Mouse (Mus musculus) stomach, embryonic 14.5 days (tissue): Measurements from ENCODE around the gene Rgs13. TPM values are rescaled to one million over a fixed set of nuclear protein-coding genes. Genes with fewer than 3 reads are reported as not detected.
"Not testable (repeated sequence)": the region's sequence is repeated elsewhere in the genome, so short reads cannot be mapped to it uniquely, and the experiment has no call there.

Experiments
- ATAC-seq: fragments of 200-750 bp; cut with Nextera tagmentation; 2 replicates; pipeline ENCODE4 v1.8.0; 2017; ENCODE audit warnings: low read depth, moderate TSS enrichment; ENCODE audit not compliant: insufficient number of reproducible peaks, insufficient read depth, low FRiP score
- H3K27ac ChIP-seq: fragments of 300-500 bp; sonication (generic); 2 replicates; pipeline ENCODE4 v1.5.1; 2014; ENCODE audit warnings: mild to moderate bottlenecking, low read length, moderate library complexity, mixed read lengths
- H3K27me3 ChIP-seq: fragments of 300-500 bp; sonication (generic); 2 replicates; pipeline ENCODE4 v1.6.1; 2014; ENCODE audit warnings: low read length, control low read depth, mixed read lengths; ENCODE audit not compliant: control insufficient read depth, insufficient read depth
- H3K36me3 ChIP-seq: fragments of 300-500 bp; sonication (generic); 2 replicates; pipeline ENCODE4 v1.6.1; 2014; ENCODE audit warnings: mild to moderate bottlenecking, control low read depth, low read length, moderate library complexity, mixed read lengths; ENCODE audit not compliant: control insufficient read depth, insufficient read depth
- H3K4me1 ChIP-seq: fragments of 300-500 bp; sonication (generic); 2 replicates; pipeline ENCODE4 v1.6.1; 2014; ENCODE audit warnings: low read length, control low read depth, mixed read lengths; ENCODE audit not compliant: control insufficient read depth, insufficient read depth
- H3K4me2 ChIP-seq: fragments of 300-500 bp; sonication (generic); replicated peaks from 2 replicates; pipeline ENCODE4 v1.6.1; 2014; ENCODE audit warnings: low read depth, low read length, control low read depth
- H3K4me3 ChIP-seq: fragments of 300-500 bp; sonication (generic); 2 replicates; pipeline ENCODE4 v1.5.1; 2014; ENCODE audit warnings: low read depth, low read length, control low read depth
- H3K9ac ChIP-seq: fragments of 300-500 bp; sonication (generic); replicated peaks from 2 replicates; pipeline ENCODE4 v1.6.1; 2014; ENCODE audit warnings: low read depth, mild to moderate bottlenecking, control low read depth, low read length, moderate library complexity, mixed read lengths
- H3K9me3 ChIP-seq: fragments of 300-500 bp; sonication (generic); 2 replicates; pipeline ENCODE4 v1.6.1; 2016; ENCODE audit warnings: low read depth, low read length, control low read depth; ENCODE audit not compliant: control insufficient read depth
- WGBS: fragments of 180-500 bp; shearing (Covaris S2); extraction: QIAGEN DNeasy Blood & Tissue Kit; methylation state at CpG from one replicate; pipeline ENCODE4 v1.1.7; 2014; 5-methylcytosine and 5-hydroxymethylcytosine counted together
- polyA plus RNA-seq: library from polyadenylated mRNA; unstranded; fragments of >200 nt; fragmentation: Nextera tagmentation; extraction: Ambion mirVana; gene quantifications from 2 replicates; pipeline ENCODE4 v1.2.1, GENCODE M21; 2014

Gene Rgs13
- polyA plus RNA-seq, 1 experiment from 2014 or later: 0.22 TPM

- no peak overlapping the region for H3K4me3 ChIP-seq
- ATAC-seq: no peak
- 82% methylated on average over 4 of the region's 4 CpGs for WGBS
Measured at GRCm38 (mm10) chr1:144168921-144169320, 8.3 kb downstream of the Rgs13 start.

GRCm38 (mm10) chr1:144167761-144168160 is 9.4 kb downstream of the Rgs13 start:
- ATAC-seq: no peak
- Histone ChIP-seq H3K36me3 (no peaks in the 10 kb centered on the region), H3K27me3 (no peaks in the 10 kb centered on the region), H3K4me1 (no peaks in the 10 kb centered on the region), H3K27ac (no peak overlapping the region), H3K9me3 (no peaks in the 10 kb centered on the region), H3K4me2 (no peak overlapping the region), H3K4me3 (no peak overlapping the region), H3K9ac (no peak overlapping the region)
- 69% methylated on average over 1 of the region's 1 CpGs for WGBS

More at GRCm38 (mm10) chr1:144168921-144169320, 8.3 kb downstream of the Rgs13 start:
- Histone ChIP-seq H3K36me3 (no peaks in the 10 kb centered on the region), H3K9me3 (no peaks in the 10 kb centered on the region), H3K9ac (no peak overlapping the region), H3K4me1 (no peaks in the 10 kb centered on the region), H3K27me3 (no peaks in the 10 kb centered on the region), H3K27ac (no peak overlapping the region), H3K4me2 (no peak overlapping the region)

GRCm38 (mm10) chr1:144166897-144167296 is 10.3 kb downstream of the Rgs13 start:
- 78% methylated on average over 5 of the region's 5 CpGs for WGBS
- Histone ChIP-seq H3K27ac (no peak overlapping the region), H3K9me3 (no peaks in the 10 kb centered on the region), H3K4me2 (no peak overlapping the region), H3K4me1 (no peaks in the 10 kb centered on the region), H3K9ac (no peak overlapping the region), H3K4me3 (no peak overlapping the region), H3K27me3 (no peaks in the 10 kb centered on the region), H3K36me3 (no peaks in the 10 kb centered on the region)
- ATAC-seq: no peak

- Histone ChIP-seq H3K9me3 (no peaks in the 10 kb centered on the region), H3K4me2 (no peak overlapping the region), H3K4me3 (no peak overlapping the region), H3K4me1 (no peaks in the 10 kb centered on the region), H3K27me3 (no peaks in the 10 kb centered on the region), H3K36me3 (no peaks in the 10 kb centered on the region), H3K9ac (no peak overlapping the region), H3K27ac (no peak overlapping the region)
- 91% methylated on average over 2 of the region's 2 CpGs for WGBS
- no peak for ATAC-seq
Measured at GRCm38 (mm10) chr1:144166275-144166674, 10.9 kb downstream of the Rgs13 start.

- H3K9me3 ChIP-seq: no peaks in the 10 kb centered on the region
- no peaks in the 10 kb centered on the region for H3K27me3 ChIP-seq
- ATAC-seq: no peak
- 56% methylated on average over 1 of the region's 1 CpGs for WGBS
- no peak overlapping the region for H3K27ac ChIP-seq
- H3K4me3 ChIP-seq: no peak overlapping the region
- no peaks in the 10 kb centered on the region for H3K36me3 ChIP-seq
- H3K9ac ChIP-seq: no peak overlapping the region
- no peak overlapping the region for H3K4me2 ChIP-seq
- no peaks in the 10 kb centered on the region for H3K4me1 ChIP-seq
Measured at GRCm38 (mm10) chr1:144152526-144152925, 24.6 kb downstream of the Rgs13 start.

- no peak overlapping the region for H3K27ac ChIP-seq
- no peaks in the 10 kb centered on the region for H3K36me3 ChIP-seq
- H3K27me3 ChIP-seq: no peaks in the 10 kb centered on the region
- no peak overlapping the region for H3K4me3 ChIP-seq
- 94% methylated on average over 1 of the region's 1 CpGs for WGBS
- no peak overlapping the region for H3K4me2 ChIP-seq
- no peak for ATAC-seq
- H3K4me1 ChIP-seq: no peaks in the 10 kb centered on the region
- no peak overlapping the region for H3K9ac ChIP-seq
- no peaks in the 10 kb centered on the region for H3K9me3 ChIP-seq
Measured at GRCm38 (mm10) chr1:144152184-144152525, 25.0 kb downstream of the Rgs13 start.

GRCm38 (mm10) chr1:144151401-144152183 is 25.6 kb downstream of the Rgs13 start:
- no peaks in the 10 kb centered on the region for H3K36me3 ChIP-seq
- H3K27me3 ChIP-seq: no peaks in the 10 kb centered on the region
- H3K4me3 ChIP-seq: no peak overlapping the region
- WGBS: 70% methylated on average over 5 of the region's 5 CpGs
- no peaks in the 10 kb centered on the region for H3K4me1 ChIP-seq
- ATAC-seq: no peak
- H3K9ac ChIP-seq: no peak overlapping the region
- no peak overlapping the region for H3K4me2 ChIP-seq
- no peaks in the 10 kb centered on the region for H3K9me3 ChIP-seq
- H3K27ac ChIP-seq: no peak overlapping the region

GRCm38 (mm10) chr1:144149997-144150396 is 27.2 kb downstream of the Rgs13 start:
- no peaks in the 10 kb centered on the region for H3K4me1 ChIP-seq
- no peak overlapping the region for H3K9ac ChIP-seq
- no peaks in the 10 kb centered on the region for H3K36me3 ChIP-seq
- no peak for ATAC-seq
- H3K4me3 ChIP-seq: no peak overlapping the region
- no peak overlapping the region for H3K27ac ChIP-seq
- no peak overlapping the region for H3K4me2 ChIP-seq
- H3K9me3 ChIP-seq: no peaks in the 10 kb centered on the region
- WGBS: 88% methylated on average over 3 of the region's 3 CpGs
- no peaks in the 10 kb centered on the region for H3K27me3 ChIP-seq

GRCm38 (mm10) chr1:144141398-144141797 is 35.8 kb downstream of the Rgs13 start:
- not testable (repeated sequence) for H3K9ac ChIP-seq, H3K4me2 ChIP-seq, H3K4me1 ChIP-seq, H3K9me3 ChIP-seq, H3K27me3 ChIP-seq, H3K4me3 ChIP-seq, H3K36me3 ChIP-seq, ATAC-seq, H3K27ac ChIP-seq
- WGBS: 90% methylated on average over 2 of the region's 2 CpGs
